Mouse (Mus musculus) lung, postnatal 4 days (tissue): ENCODE results near the gene Ifnb1.
"Not testable (repeated sequence)": the region's sequence is repeated elsewhere in the genome, so short reads cannot be mapped to it uniquely, and the experiment has no call there.

Experiments used
- DNase-seq, 2 experiments: peaks; one replicate each; pipeline ENCODE4 v3.0.0; 2021

Ifnb1 gene

DNA sequence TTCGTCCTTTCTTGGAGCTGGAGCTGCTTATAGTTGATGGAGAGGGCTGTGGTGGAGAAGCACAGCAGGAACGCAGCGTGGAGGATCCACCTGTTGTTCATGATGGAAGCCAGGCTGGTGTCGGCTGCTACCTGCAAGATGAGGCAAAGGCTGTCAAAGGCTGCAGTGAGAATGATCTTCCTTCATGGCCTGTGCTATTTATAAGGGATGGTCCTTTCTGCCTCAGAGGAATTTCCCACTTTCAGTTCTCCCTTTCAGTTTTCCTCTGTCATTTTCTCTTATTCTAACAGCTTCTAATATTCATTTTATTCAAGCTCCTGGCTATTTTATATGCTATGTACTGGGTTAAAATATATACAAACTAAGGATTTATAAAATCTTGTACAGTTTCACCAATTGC lies at the start of gene Ifnb1:
Gene Ifnb1 (minus strand): TSS at position 101 of the 400 bp plus-strand sequence.
- no peak for DNase-seq

DNA sequence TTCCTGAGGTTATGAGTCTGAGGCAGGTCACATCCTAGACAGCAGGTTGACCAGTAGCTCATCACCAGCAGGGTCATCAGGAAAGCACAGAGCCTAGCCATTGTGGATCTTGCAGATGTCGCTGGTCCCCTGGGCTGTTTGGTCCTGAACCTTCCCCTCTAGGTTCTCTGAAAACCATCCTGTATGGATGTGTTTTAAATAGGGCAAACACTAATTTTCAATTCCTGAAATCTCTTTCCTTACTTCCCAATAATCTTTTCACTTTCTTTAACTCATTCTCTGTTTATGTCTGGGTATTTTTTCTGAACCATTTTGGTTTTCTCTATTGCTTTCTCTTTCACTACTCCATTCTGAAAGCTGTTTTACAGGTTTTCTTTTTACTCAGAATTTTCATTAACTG lies 49.1 kb upstream of the Ifnb1 start, which contains the start of gene Ifna14:
Gene Ifna14 (minus strand): TSS at position 101 of the 400 bp plus-strand sequence.
- no peak for DNase-seq

- no peak for DNase-seq
Measured at GRCm38 (mm10) chr4:88561791-88562190, 39.2 kb upstream of the Ifnb1 start.

- not testable (repeated sequence) for DNase-seq
Measured at GRCm38 (mm10) chr4:88558145-88558544, 35.6 kb upstream of the Ifnb1 start, which contains the start of gene Ifna15. Ifna15 (minus strand) TSS chr4:88558245.

- DNase-seq, result peak; percentile 81 to 82
Measured at GRCm38 (mm10) chr4:88550161-88550945, 27.8 kb upstream of the Ifnb1 start.

- no peak for DNase-seq
Measured at GRCm38 (mm10) chr4:88547986-88548385, 25.4 kb upstream of the Ifnb1 start.

GRCm38 (mm10) chr4:88543649-88544234 lies 21.2 kb upstream of the Ifnb1 start:
- peak in 1 of 2 experiments; percentile 11 for DNase-seq

DNA sequence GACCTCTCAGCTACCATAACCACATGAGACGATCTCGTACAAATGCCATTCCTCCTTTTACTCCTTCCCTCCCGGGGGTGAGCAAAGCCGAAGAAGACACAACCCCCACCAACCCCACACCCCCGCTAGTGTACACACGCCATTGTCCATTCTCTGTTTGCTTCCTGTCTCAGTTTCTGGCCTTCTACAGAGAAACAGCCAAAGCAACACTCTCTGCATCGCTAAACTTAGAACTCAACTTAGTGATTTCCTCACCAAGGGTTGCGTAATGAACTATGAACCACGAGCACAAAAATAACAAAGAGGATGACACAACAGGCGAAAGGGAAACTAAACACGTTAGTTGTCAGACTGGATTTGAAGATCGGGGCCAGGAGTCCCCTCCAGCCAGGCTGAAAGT lies 14.8 kb upstream of the Ifnb1 start:
- peak; percentile 51 to 52 for DNase-seq

DNA sequence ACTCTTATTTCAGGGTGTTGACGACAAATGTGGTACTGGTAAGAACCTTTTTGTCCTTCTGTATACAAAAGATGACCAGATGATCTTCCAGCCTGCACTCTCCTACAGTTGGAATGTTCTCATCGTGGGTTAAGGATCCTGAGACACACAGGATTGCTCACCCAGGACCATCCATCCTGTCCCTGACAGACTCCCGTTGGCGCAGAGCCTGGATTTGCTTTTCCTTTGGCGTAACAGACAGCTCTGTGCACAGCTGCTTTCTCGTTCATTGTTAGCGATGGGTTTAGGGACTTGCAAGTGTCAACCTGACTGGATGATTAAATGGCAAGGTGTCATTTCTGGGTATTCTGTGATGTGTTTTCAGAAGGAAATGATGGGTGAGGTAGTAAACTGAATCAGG lies 14.1 kb upstream of the Ifnb1 start:
- DNase-seq, result peak; percentile 50 to 60

DNA sequence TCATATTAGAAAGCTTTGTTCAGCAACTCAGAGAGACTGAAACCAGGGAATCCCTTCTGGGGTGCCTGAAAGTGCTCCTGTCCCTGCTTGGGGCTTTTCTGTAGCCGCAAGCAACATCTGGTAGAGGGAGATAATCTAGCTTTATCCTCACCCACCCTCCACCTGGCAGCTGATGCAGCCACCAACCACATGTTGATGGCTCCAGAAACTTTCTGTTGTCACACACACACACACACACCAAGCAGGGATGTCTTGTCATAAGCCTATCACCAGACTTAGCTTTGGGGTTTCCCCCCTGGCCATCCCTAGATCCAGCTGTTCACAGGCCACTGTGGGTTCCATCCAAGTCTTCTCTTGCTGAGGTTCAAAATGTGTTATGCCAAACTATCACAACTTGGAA lies 13.2 kb upstream of the Ifnb1 start:
- no peak for DNase-seq

DNA sequence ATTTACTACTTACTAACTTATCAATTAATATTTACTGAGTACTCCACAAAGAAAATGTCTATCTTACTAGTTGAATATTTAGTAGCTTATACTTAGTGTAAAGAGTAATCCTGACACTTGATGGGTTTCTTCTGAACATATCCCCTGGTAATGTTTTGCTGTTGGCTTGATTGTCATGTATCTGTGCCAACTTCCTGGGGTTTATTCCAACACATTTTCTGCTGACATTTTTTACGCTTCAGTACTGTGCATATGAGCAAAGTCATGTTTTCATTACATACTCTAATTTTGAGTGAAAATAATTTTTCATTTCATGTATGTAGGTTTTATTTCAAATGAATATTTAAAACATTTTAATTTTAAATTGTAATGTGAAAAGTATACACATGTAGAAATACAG lies 12.3 kb upstream of the Ifnb1 start:
- no peak for DNase-seq

GRCm38 (mm10) chr4:88533499-88533898 lies 10.9 kb upstream of the Ifnb1 start:
- no peak for DNase-seq

GRCm38 (mm10) chr4:88530892-88531291 lies 8.3 kb upstream of the Ifnb1 start:
- DNase-seq, result no peak

DNA sequence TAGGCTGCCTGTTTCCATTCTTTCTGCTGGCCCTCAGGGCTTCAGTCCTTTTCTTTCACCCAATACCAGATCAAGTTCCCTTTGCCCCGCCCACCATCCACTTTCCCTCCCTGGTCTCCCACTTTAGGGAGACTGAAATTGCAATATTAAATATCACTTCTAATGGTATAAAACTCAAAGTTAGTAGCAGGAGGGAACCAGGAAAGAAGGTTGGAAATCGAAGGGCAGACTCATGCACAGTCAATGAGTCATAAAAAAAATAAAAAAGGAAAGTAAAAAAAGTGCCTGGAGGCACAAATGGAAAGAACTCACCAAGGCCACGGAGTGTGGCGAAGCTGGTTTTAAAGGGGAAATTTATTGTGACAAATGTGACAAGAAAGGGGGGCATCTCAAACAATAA lies 7.7 kb upstream of the Ifnb1 start:
- no peak for DNase-seq

GRCm38 (mm10) chr4:88526379-88527049 lies 3.9 kb upstream of the Ifnb1 start:
- DNase-seq, result no peak

DNA sequence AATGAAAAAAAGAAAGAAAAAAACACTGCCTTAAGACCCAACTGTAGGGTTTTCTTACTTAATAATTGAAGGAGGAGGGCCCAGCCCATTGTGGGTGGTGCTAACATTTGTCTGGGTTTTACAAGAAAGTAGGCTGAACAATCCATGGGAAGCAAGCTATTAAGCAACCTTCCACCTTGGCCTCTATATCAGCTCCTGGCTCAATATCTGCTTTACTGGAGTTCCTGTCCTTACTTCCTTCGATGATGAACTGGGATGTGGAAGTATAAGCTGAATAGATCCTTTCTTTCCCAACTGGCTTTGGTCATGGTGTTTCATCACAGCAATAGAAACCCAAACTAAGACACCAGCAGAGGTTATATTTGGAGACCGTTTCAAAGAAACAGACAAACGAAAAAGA lies 2.8 kb upstream of the Ifnb1 start:
- DNase-seq, result no peak

DNA sequence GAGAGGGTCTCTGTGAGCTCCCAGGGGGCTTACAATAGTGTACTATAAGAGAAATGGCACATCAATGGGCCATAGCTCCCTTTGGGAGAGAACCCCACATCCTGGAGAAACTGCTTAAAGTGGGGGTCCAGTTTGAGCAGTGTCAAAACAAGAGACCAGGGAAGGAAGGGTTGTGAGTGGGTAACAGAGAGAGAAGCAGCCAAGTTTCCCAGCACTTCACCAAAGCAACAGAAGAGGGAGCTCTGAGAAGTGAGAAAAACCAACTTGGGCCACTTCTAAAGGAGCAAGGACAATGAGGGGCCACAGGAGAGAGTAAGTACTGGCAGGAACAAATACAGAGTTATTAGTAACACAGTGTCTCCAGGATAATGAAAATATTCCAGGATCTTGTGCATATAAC lies 667 bp upstream of the Ifnb1 start:
- DNase-seq, result peak in 1 of 2 experiments; percentile 33

GRCm38 (mm10) chr4:88517957-88518356 lies 4.6 kb downstream of the Ifnb1 start:
- no peak for DNase-seq

DNA sequence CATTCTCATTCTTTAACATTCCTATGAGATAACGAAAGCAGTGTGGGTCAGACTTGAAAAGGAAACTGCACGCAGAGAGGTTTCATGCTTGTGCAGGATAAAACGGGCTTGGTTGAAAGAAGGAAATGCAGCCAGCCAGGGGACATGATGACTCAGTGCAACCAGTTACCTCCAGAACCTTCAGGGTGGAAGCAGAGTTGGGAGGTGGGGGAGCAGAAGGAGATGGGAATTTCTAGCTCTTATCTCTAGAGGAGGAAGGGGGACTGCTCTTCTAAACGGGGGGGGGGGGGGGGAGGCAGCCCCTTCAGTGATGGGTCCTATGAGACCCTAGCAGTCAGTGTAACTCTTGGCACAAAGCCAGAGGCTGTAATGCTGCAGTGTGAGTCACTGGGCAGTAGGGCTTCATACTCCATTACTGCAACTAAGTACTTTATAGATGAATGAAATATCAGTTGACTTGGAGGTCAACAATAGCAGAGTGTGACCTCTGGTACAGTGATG lies 6.8 kb downstream of the Ifnb1 start:
- peak; percentile 38 to 53 for DNase-seq

DNA sequence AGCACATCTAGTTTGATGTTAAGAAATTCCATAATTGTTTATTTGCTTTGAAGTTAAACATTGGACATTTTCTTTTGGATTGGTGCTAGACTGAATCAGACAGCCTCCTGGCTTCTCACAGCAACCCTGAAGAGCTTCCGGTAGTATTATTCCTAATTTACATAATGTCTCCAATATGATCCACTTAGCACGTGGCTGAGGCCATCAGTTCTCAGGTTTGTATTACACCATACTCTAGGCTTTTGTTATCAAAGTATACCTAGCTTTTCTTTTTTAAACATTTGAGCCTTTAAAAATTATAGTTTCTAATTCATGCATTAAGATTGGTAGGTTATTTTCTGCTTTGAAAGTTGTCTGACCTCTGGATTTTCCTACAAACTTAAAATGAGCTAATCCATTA lies 7.3 kb downstream of the Ifnb1 start:
- no peak for DNase-seq

GRCm38 (mm10) chr4:88514403-88514802 lies 8.2 kb downstream of the Ifnb1 start:
- peak; percentile 52 to 73 for DNase-seq

DNA sequence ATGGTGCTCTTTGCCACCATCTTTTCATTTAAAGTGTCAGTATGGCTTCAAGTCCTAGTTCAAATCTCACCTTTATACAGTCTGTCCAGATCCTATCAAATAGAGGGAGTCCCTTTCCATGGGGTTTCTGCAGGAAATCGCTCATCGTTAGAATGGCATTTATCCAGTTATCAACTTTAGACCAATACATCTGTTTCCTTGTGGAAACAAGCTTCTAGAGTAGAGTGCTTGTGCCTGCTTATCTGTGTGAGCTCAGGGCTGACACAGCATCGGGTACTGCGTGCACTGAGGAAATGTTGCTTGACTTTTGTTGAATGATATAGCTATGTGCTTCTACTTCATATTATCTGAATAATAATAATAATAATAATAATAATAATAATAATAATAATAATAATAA lies 8.8 kb downstream of the Ifnb1 start:
- no peak for DNase-seq

DNA sequence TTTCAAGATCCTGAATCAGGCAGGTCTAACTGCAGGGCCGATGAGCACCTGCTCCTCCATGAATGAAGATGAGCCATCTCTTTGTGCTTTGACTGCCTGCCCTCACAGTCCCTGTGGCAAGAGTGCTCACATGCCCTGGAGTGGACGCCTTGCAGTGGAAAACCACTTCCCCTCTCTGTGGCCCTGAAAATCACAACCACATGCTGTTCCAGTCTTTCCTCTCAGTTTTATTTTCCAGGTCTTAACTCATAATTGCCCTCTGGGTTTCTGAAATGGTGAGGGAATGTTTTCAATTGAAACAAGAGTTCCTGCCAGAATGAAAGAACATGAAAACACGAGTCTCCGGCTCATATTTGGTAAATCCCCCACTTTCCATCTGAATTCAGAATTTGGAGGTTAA lies 18.8 kb downstream of the Ifnb1 start:
- no peak for DNase-seq

DNA sequence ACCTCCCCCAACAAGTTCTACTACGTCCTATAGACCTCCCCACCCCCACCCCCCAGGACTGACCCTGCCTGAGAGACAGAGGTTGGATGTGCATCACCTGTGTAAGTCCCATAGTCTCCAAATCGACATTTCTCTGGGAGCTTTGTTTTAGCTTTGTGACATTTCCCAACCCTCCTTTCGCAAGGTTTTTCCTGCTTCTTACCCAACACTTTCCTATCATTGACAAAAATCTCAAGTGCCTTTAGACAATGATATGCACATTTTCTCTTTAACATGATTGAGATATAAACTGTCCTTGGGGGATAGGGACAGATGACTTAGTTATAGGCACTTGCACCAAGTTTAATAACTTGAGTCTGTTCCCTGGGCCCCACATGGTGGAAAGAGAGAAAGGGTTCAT lies 21.3 kb downstream of the Ifnb1 start:
- DNase-seq, result no peak
